Mouse (Mus musculus): ENCODE measurements around the gene Knl1.
A peak's percentile ranks its signal among the peaks of the same experiment; 100 is the strongest.

Knl1 gene

DNA sequence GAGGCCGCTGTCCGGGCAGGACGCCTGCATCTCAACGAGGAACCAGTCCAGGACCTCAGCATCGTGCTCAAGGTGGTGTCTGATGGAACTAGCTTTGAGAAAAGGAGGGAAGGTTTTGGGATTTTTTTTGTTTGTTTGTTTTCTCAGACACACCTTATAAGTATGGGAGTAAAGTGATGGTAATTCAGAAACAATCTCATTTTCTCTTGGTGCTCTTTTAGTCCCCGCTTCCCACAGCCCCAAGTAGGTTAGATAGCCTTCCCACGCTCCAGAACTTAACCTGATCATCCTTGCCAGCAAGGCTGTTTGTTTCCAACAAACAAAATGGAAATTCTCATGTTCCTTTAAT is 11.5 kb upstream of the Knl1 start:
- no peak for DNase-seq (ENCODE audit: low read depth, low spot score)

- peak; percentile 71 for DNase-seq (ENCODE audit: low read depth, low spot score)
Observed at GRCm38 (mm10) chr2:119040882-119041281, 6.0 kb upstream of the Knl1 start.

GRCm38 (mm10) chr2:119045163-119045562 is 1.8 kb upstream of the Knl1 start:
- no peak for DNase-seq (ENCODE audit: low read depth, low spot score)

GRCm38 (mm10) chr2:119047849-119048248 is 930 bp downstream of the Knl1 start:
- DNase-seq (ENCODE audit: low read depth, low spot score) = no peak

- no peak for DNase-seq (ENCODE audit: low read depth, low spot score)
Observed at GRCm38 (mm10) chr2:119050132-119050650, 3.3 kb downstream of the Knl1 start.

GRCm38 (mm10) chr2:119060139-119060538 is 13.2 kb downstream of the Knl1 start:
- no peak for DNase-seq (ENCODE audit: low read depth, low spot score)

DNA sequence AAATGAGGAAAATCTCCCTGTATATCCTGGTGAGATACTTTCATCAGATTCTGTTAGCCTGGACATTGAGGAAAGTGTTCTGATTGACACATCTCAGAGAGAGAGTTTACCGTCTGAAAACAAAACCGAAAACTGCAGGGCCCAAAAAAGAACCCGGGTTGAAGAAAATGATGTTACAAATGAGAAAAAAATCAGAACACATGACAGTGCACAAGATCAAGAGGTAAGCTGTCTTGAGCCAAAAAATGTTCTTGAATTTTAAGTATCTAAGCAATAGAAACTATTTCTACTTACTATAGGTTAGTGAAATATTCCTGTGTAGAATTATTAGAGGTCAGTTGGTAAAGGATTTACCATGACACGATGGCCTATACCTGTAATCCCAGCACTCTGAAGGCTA is 25.5 kb downstream of the Knl1 start:
- no peak for DNase-seq (ENCODE audit: low read depth, low spot score)

GRCm38 (mm10) chr2:119086156-119086555 is 39.2 kb downstream of the Knl1 start:
- no peak for DNase-seq (ENCODE audit: low read depth, low spot score)

- peak; percentile 9 for DNase-seq (ENCODE audit: low read depth, low spot score)
Observed at GRCm38 (mm10) chr2:119101552-119101951, 54.6 kb downstream of the Knl1 start.

GRCm38 (mm10) chr2:119106583-119106982 is 59.7 kb downstream of the Knl1 start:
- no peak for DNase-seq (ENCODE audit: low read depth, low spot score)

- DNase-seq (ENCODE audit: low read depth, low spot score) = no peak
Observed at GRCm38 (mm10) chr2:119108554-119108953, 61.6 kb downstream of the Knl1 start.

- DNase-seq (ENCODE audit: low read depth, low spot score) = no peak
Observed at GRCm38 (mm10) chr2:119111060-119111459, 64.1 kb downstream of the Knl1 start.

GRCm38 (mm10) chr2:119112438-119113112 is 65.7 kb downstream of the Knl1 start, which contains the start of gene Rad51:
Rad51 (plus strand) TSS chr2:119112793.
- DNase-seq (ENCODE audit: low read depth, low spot score) = peak; percentile 95

DNA sequence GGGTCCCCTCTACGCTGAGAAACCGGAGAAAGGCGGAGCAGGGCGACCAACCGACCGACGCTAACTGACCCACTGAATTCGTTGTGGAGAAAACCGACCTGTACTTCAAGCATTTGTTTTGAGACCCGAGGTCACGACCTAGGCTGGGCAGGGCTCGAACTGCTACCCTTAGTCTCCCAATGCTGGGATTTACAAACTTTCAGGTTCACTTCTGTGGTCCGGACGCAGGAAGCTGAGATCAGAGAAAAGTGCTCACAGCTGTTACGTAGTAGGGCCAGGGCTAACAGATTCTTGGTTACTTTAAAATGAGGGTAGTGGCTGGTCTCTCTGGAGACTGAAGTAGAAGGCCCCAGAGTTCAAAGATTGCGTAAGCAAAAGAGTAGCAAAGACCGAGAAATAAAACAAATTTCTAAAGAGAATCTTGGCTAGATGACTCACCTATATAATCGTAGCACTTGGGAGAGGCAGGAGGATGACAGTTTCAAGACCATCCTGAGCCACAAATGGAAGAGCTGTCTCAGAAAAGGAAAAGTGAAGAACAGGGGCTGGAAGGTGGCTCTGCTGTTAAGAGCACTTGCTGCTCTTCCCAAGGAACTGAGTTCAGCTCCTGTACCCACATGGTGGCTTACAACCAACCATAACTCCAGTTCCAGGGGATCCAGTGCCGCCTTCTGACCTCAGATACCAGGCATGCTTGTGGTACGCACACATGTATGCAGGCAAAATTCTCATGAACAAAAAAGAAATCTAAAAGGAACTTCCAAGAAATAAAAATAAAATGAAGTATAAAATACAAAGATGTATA is 66.4 kb downstream of the Knl1 start:
- DNase-seq (ENCODE audit: low read depth, low spot score) = no peak

- DNase-seq (ENCODE audit: low read depth, low spot score) = no peak
Observed at GRCm38 (mm10) chr2:119136346-119136898, 89.5 kb downstream of the Knl1 start.

- DNase-seq (ENCODE audit: low read depth, low spot score) = no peak
Observed at GRCm38 (mm10) chr2:119145199-119145598, 98.3 kb downstream of the Knl1 start.

DNA sequence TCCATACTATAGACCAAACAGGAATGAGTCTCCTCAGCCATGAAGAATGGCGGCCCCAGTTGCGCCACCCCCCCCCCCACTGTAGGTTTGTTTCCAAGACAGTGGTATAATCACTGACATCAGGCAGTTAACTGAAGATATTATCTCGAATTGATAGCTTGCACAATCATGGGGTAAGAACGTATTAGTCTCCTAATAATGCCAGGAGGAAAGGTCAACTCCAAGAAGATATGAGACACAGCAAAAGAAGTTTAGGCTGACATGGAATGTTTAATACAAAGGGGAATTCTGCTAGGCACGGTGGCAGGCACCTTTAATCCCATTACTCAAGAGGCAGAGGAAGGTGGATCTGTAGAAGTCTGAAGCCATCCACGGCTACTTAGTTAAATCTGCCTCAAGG is 99.5 kb downstream of the Knl1 start:
- DNase-seq (ENCODE audit: low read depth, low spot score) = no peak

DNA sequence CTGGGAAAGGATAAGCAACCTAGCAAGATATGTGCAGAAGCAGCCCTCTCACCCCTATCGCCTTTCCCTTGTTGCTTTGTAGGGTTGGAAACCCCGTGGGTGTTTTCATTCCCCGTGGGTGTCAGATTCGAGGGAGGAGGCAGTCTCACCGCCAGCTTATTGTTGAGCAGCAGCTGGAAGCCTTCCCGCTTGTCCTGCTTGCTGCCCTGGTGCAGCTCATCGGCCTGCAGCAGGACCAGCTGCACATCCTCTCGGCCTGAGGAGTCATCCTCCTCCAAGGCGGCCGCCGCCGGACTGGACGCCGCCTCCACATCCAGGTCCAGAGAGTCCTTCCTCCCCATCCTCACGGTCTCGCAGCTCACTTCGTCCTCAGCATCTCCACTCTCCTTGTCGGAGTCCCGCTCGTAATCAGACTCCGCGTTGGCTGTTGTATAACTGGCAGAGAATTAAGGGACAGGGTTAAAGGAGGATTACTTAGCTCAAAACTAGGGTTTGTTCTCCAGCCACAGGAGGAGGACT is 100.3 kb downstream of the Knl1 start:
- no peak for DNase-seq (ENCODE audit: low read depth, low spot score)

- peak; percentile 73 for DNase-seq (ENCODE audit: low read depth, low spot score)
Observed at GRCm38 (mm10) chr2:119147775-119148174, 100.9 kb downstream of the Knl1 start.

GRCm38 (mm10) chr2:119152255-119152654 is 105.3 kb downstream of the Knl1 start:
- DNase-seq (ENCODE audit: low read depth, low spot score) = no peak

- DNase-seq (ENCODE audit: low read depth, low spot score) = no peak
Observed at GRCm38 (mm10) chr2:119154683-119155082, 107.8 kb downstream of the Knl1 start.

All from brain, adult 2 months (tissue).